Mouse (Mus musculus) layer of hippocampus, adult 2 months (tissue): Measurements from ENCODE around the gene Fam102a. TPM values are rescaled to one million over a fixed set of nuclear protein-coding genes. Genes with fewer than 3 reads are reported as not detected.
"Not testable (repeated sequence)": the region's sequence is repeated elsewhere in the genome, so short reads cannot be mapped to it uniquely, and the experiment has no call there.

Experiments used
- DNase-seq, 2 experiments: peaks; one replicate each; pipeline ENCODE4 v3.0.0; 2022; ENCODE audit warnings: low spot score in 2 of 2
- H3K27ac ChIP-seq: fragments of 200-600 bp; 2 replicates; pipeline ENCODE4 v1.8.1; 2022
- H3K4me3 ChIP-seq: fragments of 200-600 bp; 2 replicates; pipeline ENCODE4 v1.8.1; 2022; ENCODE audit warnings: mild to moderate bottlenecking
- CTCF ChIP-seq: fragments of 200-600 bp; conservative IDR thresholded peaks from 2 replicates; pipeline ENCODE4 v1.8.1; 2022; ENCODE audit warnings: antibody characterized with exemption, mild to moderate bottlenecking, moderate library complexity
- long read RNA-seq, 2 experiments: library from polyadenylated mRNA; stranded (forward); transcript quantifications; one replicate each; pipeline ENCODE4 v2.0.0; 2021; ENCODE audit warnings: borderline mapping rate in 2 of 2
- total RNA-seq, 2 experiments: library from RNA; stranded (reverse); gene quantifications; 2 replicates each; pipeline ENCODE4 v1.2.3; 2021

The Fam102a gene
- total RNA-seq: 10 to 100 TPM; 77.1 TPM
- long read RNA-seq, experiment 1, full-length matches to known transcripts: 75 of 97 reads
- long read RNA-seq, experiment 1, partial matches to known transcripts: 12 of 97 reads
- long read RNA-seq, experiment 1, other reads (novel, unspliced or antisense): 10 of 97 reads
- long read RNA-seq, experiment 2, full-length matches to known transcripts: 107 of 146 reads
- long read RNA-seq, experiment 2, partial matches to known transcripts: 29 of 146 reads
- long read RNA-seq, experiment 2, other reads (novel, unspliced or antisense): 10 of 146 reads

DNA sequence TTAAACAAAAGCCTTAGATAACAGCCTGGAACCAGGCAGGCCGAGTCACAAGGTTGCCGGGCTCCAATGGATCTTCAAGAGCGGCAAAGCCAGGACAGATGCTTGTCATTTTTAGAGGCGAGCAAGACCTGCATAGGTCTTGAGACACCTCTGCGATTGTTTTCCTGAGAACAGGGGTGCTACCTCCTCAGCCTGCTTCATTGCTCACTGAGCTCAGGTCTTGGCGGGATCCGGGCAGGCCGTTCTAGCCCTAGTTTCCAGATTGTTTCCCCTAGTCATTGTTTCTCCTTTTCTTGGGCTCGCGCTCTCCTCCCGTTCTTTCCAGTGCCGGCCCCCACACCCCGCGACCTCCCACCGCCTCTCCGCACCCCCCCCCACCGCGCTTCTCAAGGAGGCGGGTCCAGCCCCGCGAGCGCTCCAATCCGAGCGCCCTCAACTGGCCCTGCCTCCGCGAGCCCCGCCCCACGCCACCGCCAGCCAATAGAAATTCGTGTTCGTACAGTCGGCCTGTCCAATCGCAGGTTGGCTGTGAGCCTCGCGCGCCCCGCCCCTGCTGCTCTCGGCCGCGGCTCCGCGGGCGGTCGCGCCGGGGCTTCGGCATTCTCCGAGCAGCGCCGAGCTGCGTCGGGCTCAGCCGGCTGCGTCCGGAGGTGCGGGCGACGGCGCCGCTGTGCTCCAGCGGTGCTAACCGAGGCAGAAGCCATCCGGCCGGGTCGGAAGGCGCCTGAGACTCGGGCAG, at the start of gene Fam102a:
TSS of gene Fam102a (plus strand) at position 600 of the 739 bp plus-strand sequence.
- DNase-seq: peak; percentile 99
- Histone ChIP-seq H3K27ac (peak within 1 kb of the TSS; percentile 93), H3K4me3 (peak within 1 kb of the TSS; percentile 98)
- TF ChIP-seq CTCF: no peak

DNA sequence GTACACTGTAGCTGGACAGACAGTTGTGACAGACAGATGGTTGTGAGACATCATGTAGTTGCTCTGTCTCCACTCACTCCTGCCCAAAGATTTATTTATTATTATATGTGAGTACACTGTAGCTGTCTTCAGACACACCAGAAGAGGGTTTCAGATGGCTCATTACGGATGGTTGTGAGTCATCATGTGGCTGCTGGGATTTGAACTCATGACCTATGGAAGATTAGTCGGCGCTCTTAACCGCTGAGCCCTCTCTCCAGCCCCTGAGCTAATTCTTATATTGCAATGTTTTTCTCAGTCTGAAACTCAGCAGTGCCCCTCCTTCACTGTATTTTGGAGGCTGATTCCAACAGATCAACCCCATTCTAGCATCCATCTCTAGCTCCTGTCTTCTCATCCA, 49.4 kb upstream of the Fam102a start:
- no peak overlapping the region for H3K27ac ChIP-seq
- no peak for TF ChIP-seq CTCF
- H3K4me3 ChIP-seq: no peak overlapping the region
- DNase-seq: no peak

DNA sequence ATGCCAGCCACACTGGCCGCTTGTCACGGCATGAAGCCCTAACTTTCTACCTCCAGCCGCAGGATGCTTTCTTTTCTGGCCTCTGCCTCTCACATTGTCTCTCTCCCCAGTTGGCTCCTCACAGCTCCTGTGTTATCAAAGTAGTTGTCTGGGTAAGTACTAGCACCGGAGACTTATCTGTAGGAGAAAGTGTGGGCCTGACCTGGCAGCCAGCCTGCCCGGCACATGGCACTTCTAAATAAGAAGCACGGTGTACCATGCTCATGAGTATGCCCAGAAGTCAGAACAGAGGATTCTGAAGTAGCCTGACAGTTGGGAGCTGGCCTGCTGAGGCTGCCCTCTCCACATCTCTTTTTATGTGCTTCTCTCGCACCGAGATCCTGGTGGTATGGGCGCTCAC, 49.0 kb upstream of the Fam102a start:
- H3K4me3 ChIP-seq: no peak overlapping the region
- no peak for TF ChIP-seq CTCF
- no peak overlapping the region for H3K27ac ChIP-seq
- no peak for DNase-seq

DNA sequence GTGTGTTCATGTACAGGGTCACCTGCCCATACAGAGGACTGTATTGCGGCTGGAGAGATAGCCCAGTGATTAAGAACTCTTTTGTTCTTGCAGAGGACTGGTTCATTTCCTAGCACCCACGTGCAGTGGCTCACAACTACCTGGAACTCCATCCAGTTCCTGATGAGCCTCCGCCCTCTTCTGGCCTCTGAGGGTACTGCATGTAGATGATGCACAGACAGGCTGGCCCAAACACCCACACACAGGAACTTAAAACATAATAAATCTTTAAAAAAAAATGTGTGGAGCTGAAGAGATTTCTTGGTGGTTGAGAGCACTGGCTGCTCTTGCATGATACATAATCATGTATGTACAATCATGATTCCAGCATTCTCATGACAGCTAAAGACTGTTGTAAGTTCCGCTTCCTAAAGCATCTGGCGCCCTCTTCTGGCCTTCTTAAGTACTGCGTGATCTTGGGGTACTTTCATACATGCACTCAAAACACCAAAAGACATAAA, 48.0 kb upstream of the Fam102a start:
- peak; percentile 97 for TF ChIP-seq CTCF
- H3K27ac ChIP-seq: no peak overlapping the region
- no peak overlapping the region for H3K4me3 ChIP-seq
- DNase-seq: peak; percentile 89 to 96

DNA sequence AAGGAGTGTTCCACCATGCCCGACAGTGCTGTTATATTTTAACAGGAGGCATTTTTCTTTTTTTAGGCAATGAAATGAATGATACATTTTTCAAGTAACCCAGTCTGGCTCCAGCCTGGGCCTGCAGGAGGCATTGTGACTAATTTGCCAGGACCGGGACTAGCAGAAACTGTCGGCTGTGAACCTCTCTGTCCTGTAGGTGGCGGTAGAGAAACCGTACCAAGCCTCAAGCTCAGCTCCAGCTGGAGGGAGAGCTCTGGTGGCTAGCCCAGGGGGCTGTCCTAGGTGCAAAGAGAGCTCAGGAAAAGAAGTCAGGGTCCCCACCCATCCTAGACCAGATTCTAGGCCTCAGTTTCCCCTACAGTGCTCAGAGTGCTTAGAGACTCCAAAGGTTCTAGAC, 46.5 kb upstream of the Fam102a start:
- Histone ChIP-seq H3K27ac (no peak overlapping the region), H3K4me3 (no peak overlapping the region)
- TF ChIP-seq CTCF: peak; percentile 95
- peak; percentile 79 to 83 for DNase-seq

DNA sequence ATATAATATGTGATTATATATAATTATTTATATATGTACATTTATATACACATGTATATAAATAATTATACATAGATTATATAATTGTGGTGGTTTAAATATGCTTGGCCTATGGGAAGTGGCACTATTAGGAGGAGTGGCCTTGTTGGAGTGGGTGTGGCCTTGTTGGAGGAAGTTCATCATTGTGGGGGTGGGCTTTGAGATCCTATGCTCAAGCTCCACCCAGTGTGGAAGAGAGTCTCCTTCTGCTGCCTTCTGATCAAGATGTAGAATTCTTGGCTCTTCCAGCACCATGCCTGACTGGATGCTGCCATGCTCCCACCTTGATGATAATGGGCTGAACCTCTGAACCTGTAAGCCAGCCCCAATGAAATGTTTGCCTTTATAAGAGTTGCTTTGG, 44.4 kb upstream of the Fam102a start:
- not testable (repeated sequence) for DNase-seq, H3K27ac ChIP-seq, H3K4me3 ChIP-seq

DNA sequence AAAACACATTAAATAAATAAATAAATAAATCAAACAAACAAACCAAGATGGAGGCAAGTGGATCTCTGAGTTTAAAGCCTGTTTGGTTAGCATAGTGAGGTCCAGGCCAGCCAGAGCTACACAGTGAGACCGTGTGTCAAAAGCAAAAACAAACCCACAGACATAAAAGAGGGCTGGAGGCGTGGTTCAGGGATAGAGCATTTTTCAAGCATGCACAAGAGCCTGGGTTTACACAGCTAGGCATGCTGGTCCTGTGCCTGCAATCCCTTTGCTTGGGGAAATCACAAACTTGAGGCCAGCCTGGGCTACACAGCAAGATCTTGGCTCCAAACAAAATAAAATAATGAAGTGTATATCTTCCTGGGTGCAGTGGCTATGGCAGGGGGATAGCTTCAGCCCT, 42.5 kb upstream of the Fam102a start:
- H3K4me3 ChIP-seq: no peak overlapping the region
- no peak for TF ChIP-seq CTCF
- H3K27ac ChIP-seq: no peak overlapping the region
- DNase-seq: no peak

DNA sequence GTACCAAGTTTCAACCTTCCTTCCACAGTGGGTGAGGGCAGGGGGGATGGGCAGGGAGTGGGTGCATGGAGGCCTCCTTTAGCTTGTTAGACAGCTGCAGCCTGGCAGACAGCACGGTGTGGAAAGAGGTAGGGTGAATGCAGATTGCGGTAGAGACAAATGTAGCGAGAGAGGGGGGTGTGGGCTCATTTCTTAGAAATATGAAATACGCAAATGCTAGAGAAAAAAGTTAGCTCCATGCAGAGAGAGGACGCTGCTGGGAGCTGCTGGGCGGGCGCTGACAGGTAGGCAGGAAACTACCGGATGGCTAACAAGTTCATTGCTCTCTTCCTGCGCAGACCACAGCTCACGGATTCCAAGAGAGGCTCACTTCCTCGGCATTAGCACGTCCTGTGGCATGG, 41.8 kb upstream of the Fam102a start:
- H3K27ac ChIP-seq: no peak overlapping the region
- DNase-seq: no peak
- H3K4me3 ChIP-seq: no peak overlapping the region
- TF ChIP-seq CTCF: no peak

DNA sequence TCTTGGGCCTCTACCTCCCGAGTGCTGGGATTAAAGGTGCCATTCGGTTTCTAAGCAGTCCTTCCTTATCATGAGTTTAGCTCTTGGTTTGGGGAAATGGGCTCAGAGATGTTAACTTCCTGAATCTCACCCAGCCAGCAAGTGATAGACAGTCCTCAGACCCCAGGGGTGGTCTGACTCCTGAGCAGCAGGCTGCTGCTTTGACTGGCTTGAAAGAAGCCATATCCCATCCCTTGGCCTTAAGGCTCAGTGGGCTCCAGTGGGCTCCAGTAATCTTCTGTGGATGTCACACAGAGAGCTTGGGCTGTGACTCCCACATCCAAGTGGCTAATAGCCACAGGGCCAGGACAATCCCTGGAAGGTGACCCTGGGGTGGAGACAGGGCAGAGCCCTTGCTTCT, 40.6 kb upstream of the Fam102a start:
- no peak for DNase-seq
- TF ChIP-seq CTCF: no peak

DNA sequence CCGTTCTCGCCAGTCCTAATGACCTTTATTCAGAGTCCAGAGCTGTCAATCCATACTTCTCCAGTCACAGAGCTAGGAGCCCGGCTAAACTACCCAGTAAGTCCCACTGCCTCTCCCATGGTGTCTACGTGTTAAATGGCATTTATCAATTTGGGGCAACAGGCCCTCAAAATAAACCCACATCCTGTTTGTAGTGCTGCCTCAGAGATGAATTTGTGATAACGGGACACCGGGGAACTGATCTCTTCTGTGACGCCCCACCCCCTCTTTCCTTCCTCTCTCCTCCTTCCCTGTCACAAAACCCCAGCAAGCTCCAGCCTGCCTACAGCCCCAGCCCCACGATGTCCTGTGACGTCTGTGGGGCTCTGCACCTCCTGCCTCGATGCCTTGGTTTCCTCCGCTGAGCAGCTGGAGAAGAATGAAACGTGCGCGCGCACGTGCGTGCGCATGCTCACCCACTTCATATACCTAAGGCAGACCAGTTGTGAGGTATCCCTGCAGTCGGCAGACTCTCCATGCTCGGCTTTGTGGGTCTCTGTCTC, 39.9 kb upstream of the Fam102a start:
- H3K4me3 ChIP-seq: no peak overlapping the region
- DNase-seq: no peak
- H3K27ac ChIP-seq: no peak overlapping the region
- TF ChIP-seq CTCF: no peak

More for the DNA sequence above, 40.6 kb upstream of the Fam102a start:
- H3K27ac ChIP-seq: no peak overlapping the region
- no peak overlapping the region for H3K4me3 ChIP-seq

DNA sequence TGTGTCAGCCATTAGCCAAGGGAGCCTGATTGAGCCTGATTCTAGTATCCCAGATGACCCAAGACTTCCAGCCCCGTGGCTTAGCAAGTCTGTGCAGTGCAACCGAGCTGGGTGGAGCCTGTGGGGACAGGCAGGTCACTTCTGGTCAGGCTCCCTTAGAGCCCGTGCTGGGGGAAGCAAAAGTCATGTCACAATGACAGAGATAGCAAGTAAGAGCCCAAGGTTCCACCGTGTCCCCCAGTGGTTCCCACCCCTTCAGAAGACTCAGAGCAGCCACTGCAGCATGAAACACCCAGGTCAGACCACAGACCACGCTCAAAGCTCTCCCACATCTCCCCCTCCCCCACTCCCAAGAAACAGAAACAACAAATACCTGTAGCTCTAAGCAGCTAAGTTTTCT, 38.9 kb upstream of the Fam102a start:
- TF ChIP-seq CTCF: no peak

DNA sequence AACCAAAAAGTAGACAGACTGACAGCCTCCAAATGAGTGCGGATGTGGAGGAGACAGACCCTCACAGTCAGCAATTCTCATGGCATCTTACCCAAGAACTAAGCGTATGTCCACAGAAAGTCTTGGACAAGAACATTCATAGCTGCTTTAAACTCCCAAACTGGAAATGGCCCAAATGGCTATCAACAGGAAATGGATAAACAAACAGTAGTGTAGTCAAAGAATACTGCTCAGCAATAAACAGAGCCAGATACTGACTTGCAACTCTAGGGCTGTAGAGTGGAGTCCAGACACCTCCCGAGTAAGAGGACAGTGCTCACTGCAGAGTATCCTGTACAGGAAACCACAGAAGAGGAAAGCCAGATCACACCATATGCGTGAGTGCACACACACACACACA, 35.8 kb upstream of the Fam102a start:
- no peak for TF ChIP-seq CTCF
- H3K27ac ChIP-seq: no peak overlapping the region
- DNase-seq: no peak
- no peak overlapping the region for H3K4me3 ChIP-seq

More for the DNA sequence above, 38.9 kb upstream of the Fam102a start:
- no peak for DNase-seq
- Histone ChIP-seq H3K27ac (no peak overlapping the region), H3K4me3 (no peak overlapping the region)

DNA sequence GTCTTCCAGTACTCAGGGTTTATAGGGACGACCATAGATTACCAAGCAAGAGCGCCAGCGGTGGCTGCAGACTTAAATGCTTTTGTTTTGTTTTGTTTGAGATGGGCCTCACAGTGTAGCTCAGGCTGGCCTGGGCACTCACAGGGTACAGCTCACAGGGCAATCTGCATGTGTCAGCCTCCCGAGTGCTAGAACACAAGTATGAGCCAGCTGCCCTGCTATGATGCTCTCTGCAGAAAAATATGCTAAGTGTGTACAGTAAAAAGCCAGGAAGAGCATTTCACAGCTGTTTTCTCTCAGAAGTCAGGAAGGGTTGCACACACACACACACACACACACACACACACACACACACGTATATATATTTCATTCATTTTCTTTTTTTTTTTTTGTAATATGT, 34.7 kb upstream of the Fam102a start:
- TF ChIP-seq CTCF: no peak
- Histone ChIP-seq H3K4me3 (no peak overlapping the region), H3K27ac (no peak overlapping the region)
- DNase-seq: no peak
